Mouse (Mus musculus) bone marrow macrophage, adult 2 months (primary cell): ENCODE data around the gene Asb18.

Source experiments
- CTCF ChIP-seq: IDR thresholded peaks from 2 replicates; pipeline ENCODE4 v1.5.1; 2012; ENCODE audit warnings: low read depth, mild to moderate bottlenecking, low read length, moderate library complexity
- POLR2A ChIP-seq: IDR thresholded peaks from 2 replicates; pipeline ENCODE4 v1.6.1; 2012; ENCODE audit warnings: mild to moderate bottlenecking, low read depth, low read length, borderline replicate concordance

DNA sequence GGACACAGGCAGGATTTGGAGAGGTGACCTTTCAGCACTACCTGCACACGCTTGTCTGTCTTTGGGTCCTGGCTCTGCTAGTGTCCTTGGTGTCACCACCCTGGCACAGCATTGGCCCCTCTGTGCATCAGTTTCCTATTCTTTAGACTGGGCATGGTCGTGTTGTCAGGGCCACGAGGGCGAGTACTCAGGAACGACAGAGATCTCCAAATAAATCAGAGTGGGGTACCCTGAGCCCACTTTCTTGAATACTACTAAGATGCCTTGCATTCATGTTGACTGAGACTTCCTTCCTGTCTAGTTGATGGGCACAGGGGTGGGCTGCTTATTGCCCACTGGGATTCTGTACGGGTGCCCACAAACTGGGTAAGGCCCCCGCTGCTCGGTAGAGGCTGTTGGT lies 37.2 kb downstream of the Asb18 start:
- TF ChIP-seq CTCF (no peak), POLR2A (no peak)
